Mouse (Mus musculus) layer of hippocampus, postnatal 10 days (tissue): ENCODE measurements around the gene Sh3d19. TPM values are rescaled to one million over a fixed set of nuclear protein-coding genes. Genes with fewer than 3 reads are reported as not detected.
A peak's percentile ranks its signal among the peaks of the same experiment; 100 is the strongest.

Experiments
- DNase-seq, 2 experiments: peaks; one replicate each; pipeline ENCODE4 v3.0.0; 2021; ENCODE audit warnings: low spot score in 2 of 2
- total RNA-seq, 2 experiments: library from RNA; stranded (reverse); gene quantifications; 2 replicates each; pipeline ENCODE4 v1.2.3; 2021

The Sh3d19 gene
- total RNA-seq, 2 experiments from 2014 or later = 41.7 to 51.6 TPM

DNA sequence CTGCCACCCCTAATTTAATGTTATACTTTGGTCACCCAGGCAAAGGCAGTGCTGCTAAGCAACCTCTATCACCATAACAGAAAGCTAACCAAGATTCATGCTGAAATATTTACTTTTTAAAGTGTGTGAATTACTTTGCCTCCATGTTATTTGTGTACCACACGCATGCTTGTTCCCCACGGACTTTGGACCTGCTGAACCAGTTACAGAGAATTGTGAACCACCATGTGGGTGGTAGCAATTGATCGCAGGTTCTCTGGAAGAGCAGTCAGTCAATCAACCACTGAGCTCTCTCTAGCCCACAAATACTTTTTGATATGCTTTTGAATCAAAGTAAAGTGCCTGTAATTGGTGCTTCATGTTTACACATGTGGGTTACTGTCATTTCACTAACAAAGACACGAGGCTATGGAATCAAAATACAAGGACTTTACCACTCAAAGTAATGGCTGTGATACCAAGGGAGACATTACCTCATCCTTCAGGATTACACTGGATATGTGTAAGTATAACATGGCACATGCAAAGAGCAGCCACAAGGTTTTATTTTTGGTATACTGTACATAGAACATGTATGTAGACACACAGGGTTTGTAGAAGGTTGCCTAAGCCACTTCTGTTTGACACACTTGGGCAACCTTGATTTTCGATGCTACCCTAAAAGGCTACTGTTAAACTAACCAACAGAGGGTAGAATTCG is 164.2 kb downstream of the Sh3d19 start:
- DNase-seq = no peak

DNA sequence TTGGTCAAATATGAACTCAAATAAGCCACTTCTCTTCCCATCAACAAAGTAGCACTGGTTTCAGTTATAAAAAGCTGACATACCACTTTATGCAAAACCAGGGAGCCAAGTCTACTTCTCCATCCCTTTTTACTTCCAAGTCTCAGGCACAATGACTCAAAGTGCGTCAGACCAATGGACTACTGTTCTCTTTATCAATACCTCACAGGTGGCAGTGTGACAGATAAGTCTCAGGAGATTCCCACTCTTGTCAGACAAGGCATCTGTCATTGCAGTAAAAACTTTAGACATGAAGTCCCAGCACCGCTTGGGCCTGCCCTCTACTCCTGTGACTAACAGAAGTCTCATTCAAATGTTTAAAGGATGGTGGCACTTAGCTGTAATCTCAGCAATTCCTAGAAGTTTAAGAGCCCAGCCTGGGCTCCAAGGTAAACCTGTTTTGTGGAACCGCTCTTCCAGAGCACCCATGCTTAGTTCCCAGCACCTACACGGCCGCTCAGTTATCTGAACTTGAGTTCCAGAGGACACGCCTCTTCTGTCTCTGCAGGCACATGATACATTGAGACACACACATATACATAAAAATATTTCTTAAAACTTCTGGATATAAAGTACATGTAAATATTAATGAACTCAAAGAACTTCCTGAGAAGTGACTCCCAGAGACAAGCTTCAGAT is 165.1 kb downstream of the Sh3d19 start:
- no peak for DNase-seq

DNA sequence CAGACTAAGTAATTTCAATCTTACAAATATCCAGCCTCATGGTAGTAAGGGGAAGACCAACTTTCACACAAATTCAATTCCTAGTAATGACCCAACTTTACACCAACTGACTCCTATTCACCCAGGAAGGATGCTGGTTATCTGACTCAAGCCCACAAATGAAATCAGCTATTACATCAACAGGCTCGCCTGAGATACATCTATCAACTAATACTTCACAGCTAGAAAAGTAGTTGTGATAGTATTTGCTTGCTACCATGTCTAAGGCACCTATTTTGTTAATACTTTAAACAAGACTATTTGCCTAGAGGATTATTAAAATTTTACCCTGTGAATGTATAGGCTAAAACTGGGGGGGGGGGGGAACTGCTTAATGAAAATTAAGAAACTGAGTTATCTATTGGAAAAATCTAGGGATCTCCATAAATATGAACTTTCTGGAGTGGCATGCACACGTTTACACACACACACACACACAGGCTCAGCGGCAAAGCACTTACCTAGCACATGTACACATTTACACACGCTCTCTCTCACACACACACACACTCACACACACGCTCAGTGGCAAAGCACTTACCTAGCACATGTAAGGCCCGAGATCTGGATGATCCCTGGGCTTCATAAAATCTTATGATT is 166.1 kb downstream of the Sh3d19 start:
- DNase-seq = no peak

GRCm38 (mm10) chr3:86139660-86140059 is 168.8 kb downstream of the Sh3d19 start:
- no peak for DNase-seq

- DNase-seq = no peak
Observed at GRCm38 (mm10) chr3:86141366-86141765, 170.5 kb downstream of the Sh3d19 start.

GRCm38 (mm10) chr3:86141886-86142262 is 171.0 kb downstream of the Sh3d19 start:
- peak in 1 of 2 experiments; percentile 49 for DNase-seq

GRCm38 (mm10) chr3:86142263-86142933 is 171.5 kb downstream of the Sh3d19 start, which contains the start of gene Rps3a1:
Gene Rps3a1 (minus strand): TSS chr3:86142702.
- DNase-seq = peak; percentile 100

DNA sequence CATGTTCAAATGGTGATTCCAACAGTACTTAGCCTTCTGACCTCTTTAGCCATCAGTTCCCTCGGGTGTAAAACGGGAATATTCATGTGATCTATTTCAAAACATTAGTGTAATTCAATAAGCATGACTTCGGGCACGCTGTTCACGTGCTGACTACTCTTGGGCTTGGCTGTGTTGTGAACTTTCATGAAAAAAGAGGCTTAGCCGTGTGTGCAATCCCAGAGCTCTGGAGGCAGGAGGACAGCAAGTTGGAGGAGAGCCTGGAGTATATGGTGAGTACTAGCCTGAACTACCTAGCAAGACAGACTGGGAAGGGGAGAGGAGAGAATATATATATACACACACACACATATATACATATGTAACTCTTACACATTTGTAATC is 172.0 kb downstream of the Sh3d19 start:
- DNase-seq = no peak

GRCm38 (mm10) chr3:86143343-86143742 is 172.4 kb downstream of the Sh3d19 start:
- DNase-seq = no peak

- no peak for DNase-seq
Observed at GRCm38 (mm10) chr3:86149063-86149462, 178.2 kb downstream of the Sh3d19 start.

- no peak for DNase-seq
Observed at GRCm38 (mm10) chr3:86149521-86149920, 178.6 kb downstream of the Sh3d19 start.

DNA sequence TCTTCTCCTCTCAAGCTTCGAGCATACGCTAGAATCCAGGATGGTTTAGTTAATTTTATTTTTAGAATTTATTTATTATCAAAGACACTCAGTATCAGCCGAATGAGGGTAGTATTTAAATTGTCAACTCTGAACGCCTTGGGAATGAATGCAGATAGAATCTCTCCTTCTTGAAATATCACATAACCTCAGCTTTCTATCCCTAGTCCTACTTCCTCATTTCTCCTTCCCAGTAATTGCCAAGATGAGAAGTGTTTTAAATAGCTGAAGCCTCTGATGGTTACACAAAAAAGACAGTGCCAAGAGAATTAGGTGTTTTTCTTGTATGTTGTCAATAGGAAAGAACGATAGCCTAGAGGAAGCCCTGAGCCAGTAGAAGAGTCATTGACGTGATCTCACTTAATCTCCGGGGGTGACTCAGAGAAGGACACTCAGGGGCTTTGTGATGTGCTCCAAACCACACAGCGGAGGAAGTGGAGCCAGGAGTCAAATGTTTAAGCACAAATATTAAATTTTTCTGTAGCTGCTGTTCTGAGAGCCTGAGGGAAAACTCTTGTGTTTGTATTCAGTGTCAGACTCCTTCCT is 198.0 kb downstream of the Sh3d19 start:
- no peak for DNase-seq

- no peak for DNase-seq
Observed at GRCm38 (mm10) chr3:86179714-86180113, 208.8 kb downstream of the Sh3d19 start.

Other genes with a start within 250 kb of the Sh3d19 start
- gene Fam160a1, start 153.8 kb upstream of the Sh3d19 start, total RNA-seq = 1 to 10 TPM; 3.5 to 4.2 TPM
- under 1 TPM; 0.59 to 0.67 TPM for gene Glt28d2, start 83.6 kb upstream of the Sh3d19 start, total RNA-seq
- under 1 TPM; 0.75 to 0.80 TPM for gene Gm37240, start 83.6 kb upstream of the Sh3d19 start, total RNA-seq
- gene Prss48, start 31.4 kb downstream of the Sh3d19 start, total RNA-seq = not detected
- 100 to 1,000 TPM; 462 to 476 TPM for gene Rps3a1, start 171.6 kb downstream of the Sh3d19 start, total RNA-seq